Mouse (Mus musculus): Measurements from ENCODE around the gene Krtap9-1.
"Not testable (repeated sequence)": the region's sequence is repeated elsewhere in the genome, so short reads cannot be mapped to it uniquely, and the experiment has no call there.

Krtap9-1 gene

GRCm38 (mm10) chr11:99873089-99873488, at the start of gene Krtap9-1:
Gene Krtap9-1 (plus strand): TSS chr11:99873389.
- not testable (repeated sequence) for DNase-seq (ENCODE audit: low spot score in 2 of 2)

- DNase-seq (ENCODE audit: low spot score in 2 of 2) = no peak
Observed at GRCm38 (mm10) chr11:99837966-99838365, 35.2 kb upstream of the Krtap9-1 start, which contains the start of gene 2300003K06Rik. Gene 2300003K06Rik (minus strand): TSS chr11:99838066.

- no peak for DNase-seq (ENCODE audit: low spot score in 2 of 2)
Observed at GRCm38 (mm10) chr11:99842185-99842584, 31.0 kb upstream of the Krtap9-1 start.

GRCm38 (mm10) chr11:99846746-99847145, 26.4 kb upstream of the Krtap9-1 start:
- no peak for DNase-seq (ENCODE audit: low spot score in 2 of 2)

GRCm38 (mm10) chr11:99851508-99851907, 21.7 kb upstream of the Krtap9-1 start, which contains the start of gene Krtap4-16:
Gene Krtap4-16 (minus strand): TSS chr11:99851608.
- DNase-seq (ENCODE audit: low spot score in 2 of 2) = no peak

GRCm38 (mm10) chr11:99854121-99854520, 19.1 kb upstream of the Krtap9-1 start:
- DNase-seq (ENCODE audit: low spot score in 2 of 2) = no peak

GRCm38 (mm10) chr11:99857617-99858016, 15.6 kb upstream of the Krtap9-1 start, which contains the start of gene Gm11568:
Gene Gm11568 (plus strand): TSS chr11:99857917.
- no peak for DNase-seq (ENCODE audit: low spot score in 2 of 2)

GRCm38 (mm10) chr11:99858761-99859160, 14.4 kb upstream of the Krtap9-1 start:
- no peak for DNase-seq (ENCODE audit: low spot score in 2 of 2)

GRCm38 (mm10) chr11:99864176-99864575, 9.0 kb upstream of the Krtap9-1 start, which contains the start of gene Gm11559:
Gene Gm11559 (plus strand): TSS chr11:99864476.
- not testable (repeated sequence) for DNase-seq (ENCODE audit: low spot score in 2 of 2)

GRCm38 (mm10) chr11:99878887-99879286, 5.7 kb downstream of the Krtap9-1 start, which contains the start of gene Gm11567:
Gene Gm11567 (plus strand): TSS chr11:99879187.
- DNase-seq (ENCODE audit: low spot score in 2 of 2) = not testable (repeated sequence)

- no peak for DNase-seq (ENCODE audit: low spot score in 2 of 2)
Observed at GRCm38 (mm10) chr11:99907620-99908019, 34.4 kb downstream of the Krtap9-1 start, which contains the start of gene Krtap31-1. Gene Krtap31-1 (plus strand): TSS chr11:99907920.

GRCm38 (mm10) chr11:99914451-99914850, 41.3 kb downstream of the Krtap9-1 start, which contains the start of gene Gm11565:
Gene Gm11565 (plus strand): TSS chr11:99914751.
- no peak for DNase-seq (ENCODE audit: low spot score in 2 of 2)
